1 mouse cellular context compared by ENCODE assay signal in genomic region chr17:5472268-5472667, GRCm38 (mm10).
TF ChIP-seq lines count a peak whose summit lies in the region.

No protein-coding gene starts in this region.

TF ChIP-seq in MEL, 35 proteins besides CTCF, POLR2A, EP300 and RAD21 (continued from another document):
- TF ChIP-seq ZC3H11A (IDR thresholded peaks at IDR 0.05; ENCODE audit: low read depth, low read length) (no peak), MAFK (IDR thresholded peaks at IDR 0.05; ENCODE audit: borderline replicate concordance, low read depth, low read length) (no peak), ETS1 (IDR thresholded peaks at IDR 0.05; ENCODE audit: low read depth, low read length) (no peak)
